ENCODE assay signal across 8 mouse cellular contexts in the genomic region with DNA sequence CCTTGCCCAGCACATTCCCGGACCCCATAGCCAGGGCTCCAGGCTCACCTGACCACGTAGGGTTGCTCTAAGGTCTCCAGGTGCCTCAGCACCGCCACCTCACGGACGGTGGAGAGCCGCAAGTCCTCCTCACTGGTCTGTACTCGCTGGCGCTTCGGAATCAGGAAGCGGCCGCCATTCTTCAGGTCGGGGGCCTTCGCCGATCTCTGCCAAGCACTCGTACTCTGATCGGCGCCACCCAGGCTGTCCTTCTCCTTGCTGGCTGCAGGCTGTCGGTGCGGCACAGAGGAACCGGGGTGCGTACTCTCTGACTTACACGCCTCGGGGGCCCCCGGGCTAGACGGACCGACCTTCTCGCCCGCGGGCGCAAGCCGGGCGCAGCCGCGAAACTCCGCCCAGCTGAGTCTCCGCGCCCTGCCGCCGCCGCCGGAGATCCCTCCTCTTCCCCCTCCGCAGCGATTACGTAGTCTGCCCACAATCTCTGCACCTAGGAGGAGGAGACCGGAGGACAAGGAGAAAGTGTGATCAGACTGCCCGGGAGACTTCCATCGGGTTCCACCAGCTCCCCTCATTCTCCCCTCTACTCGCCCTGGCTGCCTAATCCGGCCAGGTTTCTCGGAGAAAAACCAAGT. TPM values are rescaled to one million over a fixed set of nuclear protein-coding genes. Genes with fewer than 3 reads are reported as not detected.
A peak's percentile ranks its signal among the peaks of the same experiment; 100 is the strongest.
DNase-seq lines count a peak whose midpoint lies in the region; ATAC-seq and TF ChIP-seq lines count a peak whose summit lies in the region.

No protein-coding gene starts in this region.

- no peak for DNase-seq in frontal cortex, postnatal 25 days (ENCODE audit: low spot score in 2 of 2)
- peak; percentile 63 to 64 for DNase-seq in cerebellum, postnatal 14 days
- DNase-seq in heart, adult 11 months, result peak; percentile 98
- DNase-seq in lung, adult 18-20 months, result peak; percentile 87
- DNase-seq in thymus, postnatal 14 days, result peak; percentile 76

- peak overlapping the region; percentile 64 for H3K9ac ChIP-seq in intestine, postnatal 0 days (ENCODE audit: low read depth, low read length)
- H3K9ac ChIP-seq in neural tube, embryonic 12.5 days, result peak overlapping the region; percentile 60

- peak; percentile 82 for TF ChIP-seq CTCF in intestine, postnatal 0 days (IDR thresholded peaks at IDR 0.05; ENCODE audit: low read depth)

- no peaks in the 10 kb centered on the region for H3K9me3 ChIP-seq in intestine, postnatal 0 days (ENCODE audit: control insufficient read depth)
- H3K9me3 ChIP-seq in neural tube, embryonic 12.5 days, result no peaks in the 10 kb centered on the region

- no peaks in the 10 kb centered on the region for H3K4me1 ChIP-seq in intestine, postnatal 0 days (replicated peaks; ENCODE audit: control insufficient read depth, insufficient read depth, low read length)
- H3K4me1 ChIP-seq in neural tube, embryonic 12.5 days, result peaks cover 28% of the 10 kb centered on the region

- WGBS in intestine, postnatal 0 days, result under 1% methylated on average over 50 of the region's 50 CpGs
- under 1% methylated on average over 47 of the region's 50 CpGs for WGBS in neural tube, embryonic 12.5 days

- H3K36me3 ChIP-seq in intestine, postnatal 0 days (ENCODE audit: control insufficient read depth, insufficient read depth), result no peaks in the 10 kb centered on the region
- no peaks in the 10 kb centered on the region for H3K36me3 ChIP-seq in neural tube, embryonic 12.5 days

- peaks cover 17% of the 10 kb centered on the region for H3K27me3 ChIP-seq in intestine, postnatal 0 days (replicated peaks; ENCODE audit: control insufficient read depth, insufficient read depth, low read length)
- peaks cover 35% of the 10 kb centered on the region for H3K27me3 ChIP-seq in neural tube, embryonic 12.5 days (replicated peaks)

- peak overlapping the region; percentile 93 for H3K27ac ChIP-seq in intestine, postnatal 0 days (ENCODE audit: low read depth, low read length)
- H3K27ac ChIP-seq in neural tube, embryonic 12.5 days, result no peak overlapping the region

- H3K4me3 ChIP-seq in intestine, postnatal 0 days (ENCODE audit: low read depth, low read length), result peak overlapping the region; percentile 72
- H3K4me3 ChIP-seq in neural tube, embryonic 12.5 days, result peak overlapping the region; percentile 61

- H3K4me2 ChIP-seq in intestine, postnatal 0 days (replicated peaks; ENCODE audit: low read depth), result peak overlapping the region; percentile 98
- H3K4me2 ChIP-seq in neural tube, embryonic 12.5 days (replicated peaks), result peak overlapping the region; percentile 85

- ATAC-seq in frontal cortex, adult (ENCODE audit: low TSS enrichment), result peak; percentile 31
- ATAC-seq in intestine, postnatal 0 days, result peak; percentile 96
- ATAC-seq in neural tube, embryonic 12.5 days (ENCODE audit: low FRiP score, low read depth), result peak; percentile 80

RNA-seq across cellular contexts. Expression of a gene that starts 0.5 kb away (rescaled TPM):
- polyA plus RNA-seq in intestine, postnatal 0 days (2015; fragmentation: Nextera tagmentation; extraction: Ambion mirVana), result 17.1 and 25.2 TPM in 2 replicates
- 11.1 and 14.7 TPM in 2 replicates for polyA plus RNA-seq in neural tube, embryonic 12.5 days (2016; fragmentation: Nextera tagmentation; extraction: Ambion mirVana)

RNA-seq across cellular contexts. Expression of a gene that starts 9.8 kb away (rescaled TPM):
- polyA plus RNA-seq in intestine, postnatal 0 days (2015; fragmentation: Nextera tagmentation; extraction: Ambion mirVana), result 1.0 and 1.4 TPM in 2 replicates
- 4.9 and 5.8 TPM in 2 replicates for polyA plus RNA-seq in neural tube, embryonic 12.5 days (2016; fragmentation: Nextera tagmentation; extraction: Ambion mirVana)

RNA-seq across cellular contexts. Expression of a gene that starts 9.8 kb away (rescaled TPM):
- polyA plus RNA-seq in intestine, postnatal 0 days (2015; fragmentation: Nextera tagmentation; extraction: Ambion mirVana), result 0.46 and 0.50 TPM in 2 replicates
- polyA plus RNA-seq in neural tube, embryonic 12.5 days (2016; fragmentation: Nextera tagmentation; extraction: Ambion mirVana), result 0.48 and 0.92 TPM in 2 replicates

Comparison
In these comparisons a context has a peak if more than half of its experiments do, and no peak if none do; other contexts are left out.
1. ATAC-seq: peak in every context shown above with its lines; median percentile 96 in intestine, postnatal 0 days; 80 in neural tube, embryonic 12.5 days; 31 in frontal cortex, adult.
2. DNase-seq: peak in cerebellum, postnatal 14 days (2 of 2), heart, adult 11 months (single experiment), lung, adult 18-20 months (2 of 2) and thymus, postnatal 14 days (single experiment); none in frontal cortex, postnatal 25 days (0 of 2).